Mouse (Mus musculus): ENCODE results near the gene Agbl4. TPM values are rescaled to one million over a fixed set of nuclear protein-coding genes. Genes with fewer than 3 reads are reported as not detected.

Gene Agbl4
- polyA plus RNA-seq, 1 experiment from 2014 or later: 0.30 TPM

- no peaks in the 10 kb centered on the region for H3K36me3 ChIP-seq (ENCODE audit: control insufficient read depth, insufficient read depth, low read length)
- WGBS: 63% methylated on average over 2 of the region's 2 CpGs
- no peaks in the 10 kb centered on the region for H3K4me1 ChIP-seq (ENCODE audit: control insufficient read depth, insufficient read depth, low read length)
These were observed 883.5 kb downstream of the Agbl4 start for GRCm38 (mm10) chr4:111280936-111281335.

GRCm38 (mm10) chr4:111281836-111282235, 884.4 kb downstream of the Agbl4 start:
- H3K4me3 ChIP-seq (ENCODE audit: low read length): no peak overlapping the region
- no peak overlapping the region for H3K9ac ChIP-seq (ENCODE audit: low read depth, low read length)
- ATAC-seq (ENCODE audit: low FRiP score, low TSS enrichment): no peak
- H3K36me3 ChIP-seq (ENCODE audit: control insufficient read depth, insufficient read depth, low read length): no peaks in the 10 kb centered on the region
- H3K4me2 ChIP-seq (replicated peaks; ENCODE audit: low read depth, low read length): no peak overlapping the region
- H3K27me3 ChIP-seq (ENCODE audit: control insufficient read depth, insufficient read depth, low read length): no peaks in the 10 kb centered on the region
- no peaks in the 10 kb centered on the region for H3K9me3 ChIP-seq (ENCODE audit: control insufficient read depth, low read length)
- 84% methylated on average over 4 of the region's 4 CpGs for WGBS
- H3K4me1 ChIP-seq (ENCODE audit: control insufficient read depth, insufficient read depth, low read length): no peaks in the 10 kb centered on the region
- H3K27ac ChIP-seq (ENCODE audit: low read depth, low read length): no peak overlapping the region

More at GRCm38 (mm10) chr4:111280936-111281335, 883.5 kb downstream of the Agbl4 start:
- ATAC-seq (ENCODE audit: low FRiP score, low TSS enrichment): no peak
- H3K4me2 ChIP-seq (replicated peaks; ENCODE audit: low read depth, low read length): no peak overlapping the region
- no peak overlapping the region for H3K4me3 ChIP-seq (ENCODE audit: low read length)
- no peaks in the 10 kb centered on the region for H3K9me3 ChIP-seq (ENCODE audit: control insufficient read depth, low read length)
- no peaks in the 10 kb centered on the region for H3K27me3 ChIP-seq (ENCODE audit: control insufficient read depth, insufficient read depth, low read length)
- no peak overlapping the region for H3K27ac ChIP-seq (ENCODE audit: low read depth, low read length)
- H3K9ac ChIP-seq (ENCODE audit: low read depth, low read length): no peak overlapping the region

GRCm38 (mm10) chr4:111284625-111285024, 887.2 kb downstream of the Agbl4 start:
- no peak overlapping the region for H3K4me2 ChIP-seq (replicated peaks; ENCODE audit: low read depth, low read length)
- ATAC-seq (ENCODE audit: low FRiP score, low TSS enrichment): no peak
- H3K27me3 ChIP-seq (ENCODE audit: control insufficient read depth, insufficient read depth, low read length): no peaks in the 10 kb centered on the region
- no peak overlapping the region for H3K27ac ChIP-seq (ENCODE audit: low read depth, low read length)
- H3K4me3 ChIP-seq (ENCODE audit: low read length): no peak overlapping the region
- 93% methylated on average over 2 of the region's 2 CpGs for WGBS
- no peak overlapping the region for H3K9ac ChIP-seq (ENCODE audit: low read depth, low read length)
- no peaks in the 10 kb centered on the region for H3K4me1 ChIP-seq (ENCODE audit: control insufficient read depth, insufficient read depth, low read length)
- no peaks in the 10 kb centered on the region for H3K9me3 ChIP-seq (ENCODE audit: control insufficient read depth, low read length)
- no peaks in the 10 kb centered on the region for H3K36me3 ChIP-seq (ENCODE audit: control insufficient read depth, insufficient read depth, low read length)

- ATAC-seq (ENCODE audit: low FRiP score, low TSS enrichment): no peak
- Histone ChIP-seq H3K4me3 (ENCODE audit: low read length) (no peak overlapping the region), H3K36me3 (ENCODE audit: control insufficient read depth, insufficient read depth, low read length) (no peaks in the 10 kb centered on the region), H3K4me2 (replicated peaks; ENCODE audit: low read depth, low read length) (no peak overlapping the region), H3K27me3 (ENCODE audit: control insufficient read depth, insufficient read depth, low read length) (no peaks in the 10 kb centered on the region), H3K27ac (ENCODE audit: low read depth, low read length) (no peak overlapping the region), H3K9me3 (ENCODE audit: control insufficient read depth, low read length) (no peaks in the 10 kb centered on the region), H3K9ac (ENCODE audit: low read depth, low read length) (no peak overlapping the region), H3K4me1 (ENCODE audit: control insufficient read depth, insufficient read depth, low read length) (no peaks in the 10 kb centered on the region)
- 65% methylated on average over 3 of the region's 3 CpGs for WGBS
These were observed 897.2 kb downstream of the Agbl4 start for GRCm38 (mm10) chr4:111294528-111295241.

GRCm38 (mm10) chr4:111306518-111306917, 909.1 kb downstream of the Agbl4 start:
- 89% methylated on average over 1 of the region's 1 CpGs for WGBS
- no peaks in the 10 kb centered on the region; the same call in 1 of the 2 replicates for H3K9me3 ChIP-seq (ENCODE audit: control insufficient read depth, low read length)
- ATAC-seq (ENCODE audit: low FRiP score, low TSS enrichment): no peak

GRCm38 (mm10) chr4:111307166-111307565, 909.7 kb downstream of the Agbl4 start:
- ATAC-seq (ENCODE audit: low FRiP score, low TSS enrichment): no peak
- H3K4me2 ChIP-seq (replicated peaks; ENCODE audit: low read depth, low read length): no peak overlapping the region
- H3K4me3 ChIP-seq (ENCODE audit: low read length): no peak overlapping the region
- no peak overlapping the region for H3K27ac ChIP-seq (ENCODE audit: low read depth, low read length)
- H3K27me3 ChIP-seq (ENCODE audit: control insufficient read depth, insufficient read depth, low read length): no peaks in the 10 kb centered on the region
- no peak overlapping the region for H3K9ac ChIP-seq (ENCODE audit: low read depth, low read length)
- H3K4me1 ChIP-seq (ENCODE audit: control insufficient read depth, insufficient read depth, low read length): no peaks in the 10 kb centered on the region
- no peaks in the 10 kb centered on the region; the same call in 1 of the 2 replicates for H3K9me3 ChIP-seq (ENCODE audit: control insufficient read depth, low read length)
- H3K36me3 ChIP-seq (ENCODE audit: control insufficient read depth, insufficient read depth, low read length): no peaks in the 10 kb centered on the region
- WGBS: 68% methylated on average over 7 of the region's 7 CpGs

More at GRCm38 (mm10) chr4:111306518-111306917, 909.1 kb downstream of the Agbl4 start:
- no peaks in the 10 kb centered on the region for H3K36me3 ChIP-seq (ENCODE audit: control insufficient read depth, insufficient read depth, low read length)
- H3K4me1 ChIP-seq (ENCODE audit: control insufficient read depth, insufficient read depth, low read length): no peaks in the 10 kb centered on the region
- no peaks in the 10 kb centered on the region for H3K27me3 ChIP-seq (ENCODE audit: control insufficient read depth, insufficient read depth, low read length)
- no peak overlapping the region for H3K27ac ChIP-seq (ENCODE audit: low read depth, low read length)
- H3K4me3 ChIP-seq (ENCODE audit: low read length): no peak overlapping the region
- no peak overlapping the region for H3K9ac ChIP-seq (ENCODE audit: low read depth, low read length)
- H3K4me2 ChIP-seq (replicated peaks; ENCODE audit: low read depth, low read length): no peak overlapping the region

- Histone ChIP-seq H3K27ac (ENCODE audit: low read depth, low read length) (no peak overlapping the region), H3K4me3 (ENCODE audit: low read length) (no peak overlapping the region), H3K27me3 (ENCODE audit: control insufficient read depth, insufficient read depth, low read length) (no peaks in the 10 kb centered on the region), H3K4me2 (replicated peaks; ENCODE audit: low read depth, low read length) (no peak overlapping the region), H3K4me1 (ENCODE audit: control insufficient read depth, insufficient read depth, low read length) (no peaks in the 10 kb centered on the region), H3K9me3 (ENCODE audit: control insufficient read depth, low read length) (no peaks in the 10 kb centered on the region; the same call in 1 of the 2 replicates), H3K36me3 (ENCODE audit: control insufficient read depth, insufficient read depth, low read length) (no peaks in the 10 kb centered on the region), H3K9ac (ENCODE audit: low read depth, low read length) (no peak overlapping the region)
- ATAC-seq (ENCODE audit: low FRiP score, low TSS enrichment): no peak
- 67% methylated on average over 5 of the region's 5 CpGs for WGBS
These were observed 910.2 kb downstream of the Agbl4 start for GRCm38 (mm10) chr4:111307633-111308032.

GRCm38 (mm10) chr4:111308572-111309288, 911.3 kb downstream of the Agbl4 start:
- Histone ChIP-seq H3K9ac (ENCODE audit: low read depth, low read length) (no peak overlapping the region), H3K4me2 (replicated peaks; ENCODE audit: low read depth, low read length) (no peak overlapping the region), H3K9me3 (ENCODE audit: control insufficient read depth, low read length) (no peaks in the 10 kb centered on the region; the same call in 1 of the 2 replicates), H3K27ac (ENCODE audit: low read depth, low read length) (no peak overlapping the region), H3K36me3 (ENCODE audit: control insufficient read depth, insufficient read depth, low read length) (no peaks in the 10 kb centered on the region), H3K4me1 (ENCODE audit: control insufficient read depth, insufficient read depth, low read length) (no peaks in the 10 kb centered on the region), H3K27me3 (ENCODE audit: control insufficient read depth, insufficient read depth, low read length) (no peaks in the 10 kb centered on the region), H3K4me3 (ENCODE audit: low read length) (no peak overlapping the region)
- 81% methylated on average over 3 of the region's 3 CpGs for WGBS
- no peak for ATAC-seq (ENCODE audit: low FRiP score, low TSS enrichment)

GRCm38 (mm10) chr4:111327094-111327493, 929.6 kb downstream of the Agbl4 start:
- no peak overlapping the region for H3K4me3 ChIP-seq (ENCODE audit: low read length)
- no peaks in the 10 kb centered on the region for H3K27me3 ChIP-seq (ENCODE audit: control insufficient read depth, insufficient read depth, low read length)
- H3K4me1 ChIP-seq (ENCODE audit: control insufficient read depth, insufficient read depth, low read length): no peaks in the 10 kb centered on the region
- H3K9ac ChIP-seq (ENCODE audit: low read depth, low read length): no peak overlapping the region
- no peak overlapping the region for H3K27ac ChIP-seq (ENCODE audit: low read depth, low read length)
- no peak overlapping the region for H3K4me2 ChIP-seq (replicated peaks; ENCODE audit: low read depth, low read length)
- no peak for ATAC-seq (ENCODE audit: low FRiP score, low TSS enrichment)
- no peaks in the 10 kb centered on the region for H3K9me3 ChIP-seq (ENCODE audit: control insufficient read depth, low read length)
- WGBS: 85% methylated on average over 11 of the region's 11 CpGs
- no peaks in the 10 kb centered on the region for H3K36me3 ChIP-seq (ENCODE audit: control insufficient read depth, insufficient read depth, low read length)

Data from kidney, embryonic 14.5 days (tissue).